Mouse (Mus musculus) ES-Bruce4 (cell line): Measurements from ENCODE around the gene Cd160.

Experiments used
- CTCF ChIP-seq: IDR thresholded peaks from one replicate; pipeline ENCODE4 v1.8.1; 2011; ENCODE audit warnings: low read depth, low read length
- EP300 ChIP-seq: IDR thresholded peaks from 2 replicates; pipeline ENCODE4 v1.6.1; 2011; ENCODE audit warnings: low read depth, low read length; ENCODE audit not compliant: insufficient read depth
- POLR2A ChIP-seq: IDR thresholded peaks from one replicate; pipeline ENCODE4 v1.8.1; 2011; ENCODE audit warnings: low read length; ENCODE audit not compliant: insufficient read depth

- no peak for TF ChIP-seq POLR2A
- TF ChIP-seq CTCF: no peak
- TF ChIP-seq EP300: no peak
These were observed 26.7 kb upstream of the Cd160 start for GRCm38 (mm10) chr3:96855833-96856232.
